Mouse (Mus musculus) stomach, embryonic 14.5 days (tissue): ENCODE measurements at regions not wholly inside any gene's neighbourhood (a gene's known extent, or its start where the extent isn't known, plus 50 kb on each side); places are given as distances from the start of the nearest gene placed in this dataset.

ENCODE experiments used
- ATAC-seq: fragments of 200-750 bp; cut with Nextera tagmentation; 2 replicates; pipeline ENCODE4 v1.8.0; 2017; ENCODE audit warnings: low read depth, moderate TSS enrichment; ENCODE audit not compliant: insufficient number of reproducible peaks, insufficient read depth, low FRiP score
- H3K27ac ChIP-seq: fragments of 300-500 bp; sonication (generic); 2 replicates; pipeline ENCODE4 v1.5.1; 2014; ENCODE audit warnings: mild to moderate bottlenecking, low read length, moderate library complexity, mixed read lengths
- H3K27me3 ChIP-seq: fragments of 300-500 bp; sonication (generic); 2 replicates; pipeline ENCODE4 v1.6.1; 2014; ENCODE audit warnings: low read length, control low read depth, mixed read lengths; ENCODE audit not compliant: control insufficient read depth, insufficient read depth
- H3K36me3 ChIP-seq: fragments of 300-500 bp; sonication (generic); 2 replicates; pipeline ENCODE4 v1.6.1; 2014; ENCODE audit warnings: mild to moderate bottlenecking, control low read depth, low read length, moderate library complexity, mixed read lengths; ENCODE audit not compliant: control insufficient read depth, insufficient read depth
- H3K4me1 ChIP-seq: fragments of 300-500 bp; sonication (generic); 2 replicates; pipeline ENCODE4 v1.6.1; 2014; ENCODE audit warnings: low read length, control low read depth, mixed read lengths; ENCODE audit not compliant: control insufficient read depth, insufficient read depth
- H3K4me2 ChIP-seq: fragments of 300-500 bp; sonication (generic); replicated peaks from 2 replicates; pipeline ENCODE4 v1.6.1; 2014; ENCODE audit warnings: low read depth, low read length, control low read depth
- H3K4me3 ChIP-seq: fragments of 300-500 bp; sonication (generic); 2 replicates; pipeline ENCODE4 v1.5.1; 2014; ENCODE audit warnings: low read depth, low read length, control low read depth
- H3K9ac ChIP-seq: fragments of 300-500 bp; sonication (generic); replicated peaks from 2 replicates; pipeline ENCODE4 v1.6.1; 2014; ENCODE audit warnings: low read depth, mild to moderate bottlenecking, control low read depth, low read length, moderate library complexity, mixed read lengths
- H3K9me3 ChIP-seq: fragments of 300-500 bp; sonication (generic); 2 replicates; pipeline ENCODE4 v1.6.1; 2016; ENCODE audit warnings: low read depth, low read length, control low read depth; ENCODE audit not compliant: control insufficient read depth
- WGBS: fragments of 180-500 bp; shearing (Covaris S2); extraction: QIAGEN DNeasy Blood & Tissue Kit; methylation state at CpG from one replicate; pipeline ENCODE4 v1.1.7; 2014; 5-methylcytosine and 5-hydroxymethylcytosine counted together

DNA sequence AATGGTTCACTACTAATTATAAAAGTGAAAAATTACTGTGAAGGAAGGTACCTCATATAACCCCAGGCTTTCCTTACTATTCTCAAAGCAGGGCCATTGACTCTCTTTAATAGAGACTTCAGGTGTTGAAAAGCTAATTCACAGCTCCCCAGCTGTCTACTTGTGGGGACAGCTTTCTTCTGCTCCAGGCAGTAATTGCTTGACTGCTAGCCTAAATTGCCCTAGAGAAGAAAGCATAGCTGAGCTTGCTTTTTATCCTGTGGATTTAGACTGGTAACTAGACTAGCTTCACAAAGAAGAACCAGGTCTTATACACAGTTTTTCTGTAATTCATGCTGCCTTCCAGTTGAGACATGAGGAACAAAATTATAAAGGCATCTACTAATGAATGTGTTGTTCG lies 452.6 kb upstream of the Agtr1b start:
- Histone ChIP-seq H3K36me3 (no peaks in the 10 kb centered on the region), H3K4me2 (no peak overlapping the region), H3K27ac (no peak overlapping the region), H3K4me3 (no peak overlapping the region), H3K27me3 (no peaks in the 10 kb centered on the region), H3K9ac (no peak overlapping the region), H3K9me3 (no peaks in the 10 kb centered on the region), H3K4me1 (no peaks in the 10 kb centered on the region)
- no peak for ATAC-seq
- WGBS, result 78% methylated on average over 1 of the region's 1 CpGs

DNA sequence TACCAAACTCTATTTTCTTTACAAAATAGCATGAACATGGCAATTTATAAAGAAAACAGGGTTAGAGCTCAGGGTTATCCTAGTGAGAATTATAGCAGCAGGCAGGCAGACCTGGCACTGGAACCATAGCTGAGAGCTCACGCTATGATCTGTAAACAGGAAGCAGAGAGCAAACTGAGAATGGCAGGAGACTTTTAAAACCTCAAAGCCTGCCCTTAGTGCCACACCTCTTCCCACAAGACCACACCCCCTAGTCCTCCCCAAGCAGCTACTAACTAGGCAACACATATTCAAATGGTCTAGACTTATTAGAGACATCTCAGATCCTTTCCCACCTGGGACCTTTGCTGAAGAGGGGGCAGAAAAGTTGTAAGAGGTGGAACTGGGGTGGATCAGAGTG lies 449.6 kb upstream of the Agtr1b start:
- Histone ChIP-seq H3K9me3 (no peaks in the 10 kb centered on the region), H3K4me3 (no peak overlapping the region), H3K27ac (no peak overlapping the region), H3K4me1 (no peaks in the 10 kb centered on the region), H3K9ac (no peak overlapping the region), H3K27me3 (no peaks in the 10 kb centered on the region), H3K36me3 (no peaks in the 10 kb centered on the region), H3K4me2 (no peak overlapping the region)
- ATAC-seq, result no peak
- 20% methylated on average over 1 of the region's 1 CpGs for WGBS

DNA sequence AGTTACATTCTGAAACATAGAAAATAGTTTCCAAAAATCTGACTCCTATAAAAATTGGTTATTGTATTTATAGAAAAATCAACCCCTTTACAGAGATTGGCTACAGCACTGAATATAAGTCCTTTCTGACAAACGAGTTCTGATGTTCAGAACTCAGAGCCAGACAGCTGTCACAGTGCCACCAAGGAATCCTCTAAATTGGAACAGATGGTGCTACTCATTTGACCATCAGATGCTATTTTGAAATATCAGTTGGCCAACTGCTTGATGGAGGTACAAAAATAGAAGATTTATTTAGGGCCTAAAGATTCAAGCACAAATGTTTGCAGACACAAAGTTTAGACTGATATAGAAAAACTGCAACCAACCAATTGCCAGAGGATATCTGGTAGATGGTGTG lies 427.3 kb upstream of the Agtr1b start:
- H3K36me3 ChIP-seq, result no peaks in the 10 kb centered on the region
- no peaks in the 10 kb centered on the region for H3K9me3 ChIP-seq
- 61% methylated on average over 1 of the region's 1 CpGs for WGBS
- no peak for ATAC-seq
- no peak overlapping the region for H3K4me2 ChIP-seq
- no peak overlapping the region for H3K27ac ChIP-seq
- no peaks in the 10 kb centered on the region for H3K4me1 ChIP-seq
- no peaks in the 10 kb centered on the region for H3K27me3 ChIP-seq
- H3K4me3 ChIP-seq, result no peak overlapping the region
- H3K9ac ChIP-seq, result no peak overlapping the region

DNA sequence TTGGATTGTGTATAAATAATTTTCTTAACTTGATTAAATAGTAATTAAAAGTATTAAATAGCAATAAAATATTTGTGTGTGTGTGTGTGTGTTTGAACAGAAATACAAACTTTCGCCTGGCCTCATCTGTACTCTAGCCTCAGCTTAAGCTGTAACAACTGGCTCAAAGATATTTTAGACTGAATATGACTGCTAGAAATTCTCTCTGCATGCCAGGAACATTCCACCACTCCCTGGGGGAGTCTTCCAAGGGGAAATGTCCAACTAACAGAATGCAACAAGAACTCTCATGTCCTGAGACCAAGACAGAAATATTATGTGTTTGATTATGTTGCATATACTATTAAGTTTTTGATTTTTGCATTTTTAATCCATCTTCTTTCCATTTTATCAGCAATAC lies 425.5 kb upstream of the Agtr1b start:
- Histone ChIP-seq H3K4me1 (no peaks in the 10 kb centered on the region), H3K36me3 (no peaks in the 10 kb centered on the region), H3K9me3 (no peaks in the 10 kb centered on the region), H3K9ac (no peak overlapping the region), H3K27ac (no peak overlapping the region), H3K4me2 (no peak overlapping the region), H3K27me3 (no peaks in the 10 kb centered on the region), H3K4me3 (no peak overlapping the region)
- WGBS, result 79% methylated on average over 1 of the region's 1 CpGs
- no peak for ATAC-seq

DNA sequence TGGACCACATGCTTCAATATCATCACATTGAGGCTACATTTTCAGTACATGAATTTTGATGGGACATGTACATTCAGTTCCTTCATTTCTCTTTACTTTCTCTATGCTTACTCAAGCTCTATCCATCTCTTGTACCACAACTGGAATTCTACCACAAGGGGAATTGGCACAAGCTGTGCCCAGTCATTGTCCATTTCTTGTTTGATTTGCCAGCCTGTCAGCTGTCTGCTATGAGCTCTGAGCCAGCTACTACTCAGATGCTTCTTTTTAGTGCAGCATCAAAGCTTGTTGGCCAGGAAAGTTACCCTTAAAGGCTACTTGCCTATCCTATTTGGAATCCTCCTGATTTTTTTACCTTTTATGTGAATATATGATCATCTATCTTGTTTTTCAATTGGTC lies 410.9 kb upstream of the Agtr1b start:
- Histone ChIP-seq H3K4me3 (no peak overlapping the region), H3K36me3 (no peaks in the 10 kb centered on the region), H3K27ac (no peak overlapping the region), H3K4me2 (no peak overlapping the region), H3K9ac (no peak overlapping the region), H3K4me1 (no peaks in the 10 kb centered on the region), H3K27me3 (no peaks in the 10 kb centered on the region), H3K9me3 (no peaks in the 10 kb centered on the region)
- no peak for ATAC-seq

DNA sequence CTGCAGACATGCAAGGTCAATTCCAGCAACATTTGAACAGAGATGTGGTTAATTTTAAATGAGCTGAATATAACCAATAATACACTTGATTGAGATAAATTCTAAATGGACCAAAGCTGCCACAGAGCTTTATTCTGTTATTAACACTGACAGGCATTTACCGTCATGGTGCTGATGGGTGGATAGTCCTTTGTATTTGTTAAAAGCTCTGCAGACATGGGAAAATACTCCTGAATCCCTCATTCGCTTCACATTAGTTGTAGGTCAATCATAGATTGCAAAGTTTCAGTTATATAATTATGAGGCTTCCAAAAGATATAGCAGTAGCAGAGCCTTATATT lies 410.0 kb upstream of the Agtr1b start:
- Histone ChIP-seq H3K4me2 (no peak overlapping the region), H3K36me3 (no peaks in the 10 kb centered on the region), H3K9ac (no peak overlapping the region), H3K4me1 (no peaks in the 10 kb centered on the region), H3K9me3 (no peaks in the 10 kb centered on the region), H3K27ac (no peak overlapping the region), H3K27me3 (no peaks in the 10 kb centered on the region), H3K4me3 (no peak overlapping the region)
- 85% methylated on average over 2 of the region's 2 CpGs for WGBS
- ATAC-seq, result no peak

DNA sequence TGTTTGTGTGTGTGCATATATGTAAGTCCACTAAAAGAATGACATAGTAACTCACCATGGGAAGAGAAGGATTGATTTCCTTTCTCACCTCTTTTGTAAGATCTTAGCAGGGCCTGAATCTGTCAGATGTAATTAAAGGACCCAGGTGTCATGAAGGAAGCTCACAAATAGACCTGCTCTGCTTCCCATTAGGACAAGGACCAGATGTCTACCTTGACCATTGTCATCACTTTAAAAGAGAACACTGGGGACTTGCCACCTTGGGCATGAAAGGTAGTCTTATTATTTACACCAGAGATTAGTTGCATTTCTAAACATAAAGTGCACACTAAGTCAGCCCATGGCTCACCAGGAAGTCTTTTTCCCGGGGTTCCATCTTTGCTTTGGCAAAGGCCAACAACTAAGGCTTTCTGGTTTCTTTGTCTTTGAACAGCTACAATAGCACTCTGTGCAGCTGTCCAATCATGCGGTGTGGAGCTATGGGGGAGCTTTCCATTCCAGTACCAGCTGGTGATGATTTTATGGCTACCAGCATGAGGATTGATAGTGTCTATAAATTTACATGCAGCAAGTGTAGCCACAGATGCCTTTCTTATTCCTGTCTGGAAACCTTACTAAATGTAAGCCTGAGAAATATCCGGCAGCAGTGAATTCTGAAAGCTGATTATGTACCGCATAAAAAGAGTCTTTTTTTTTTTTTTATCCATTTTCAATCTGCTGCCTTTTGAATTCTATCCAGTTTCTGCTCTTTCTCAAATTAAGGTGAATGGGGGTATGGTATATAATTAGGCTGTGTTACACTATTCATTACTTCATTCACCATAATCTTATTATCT lies 409.4 kb upstream of the Agtr1b start:
- Histone ChIP-seq H3K27ac (no peak overlapping the region), H3K4me1 (no peaks in the 10 kb centered on the region), H3K36me3 (no peaks in the 10 kb centered on the region), H3K9me3 (no peaks in the 10 kb centered on the region), H3K9ac (no peak overlapping the region), H3K4me2 (no peak overlapping the region), H3K27me3 (no peaks in the 10 kb centered on the region), H3K4me3 (no peak overlapping the region)
- no peak for ATAC-seq
- WGBS, result 79% methylated on average over 4 of the region's 4 CpGs

DNA sequence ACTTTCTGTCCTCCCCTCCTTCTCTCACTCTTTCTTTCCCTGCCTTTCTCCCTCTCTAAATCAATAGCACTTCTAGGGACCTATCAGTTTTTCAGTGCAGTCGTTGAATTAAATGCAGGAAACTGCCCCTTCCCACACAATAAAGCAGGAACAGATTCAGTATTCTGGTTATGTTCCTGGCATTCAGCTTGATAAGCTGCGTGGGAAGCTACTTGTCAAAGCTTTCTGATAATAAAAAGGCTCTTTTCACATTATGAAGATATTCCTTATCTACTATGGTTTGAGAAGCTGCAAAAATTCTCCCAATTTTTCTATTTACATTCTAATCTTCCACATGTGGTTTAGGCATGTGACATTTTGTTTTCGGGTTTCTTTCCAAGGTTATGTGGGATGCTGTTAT lies 367.3 kb upstream of the Agtr1b start:
- Histone ChIP-seq H3K4me3 (no peak overlapping the region), H3K9ac (no peak overlapping the region), H3K4me1 (no peaks in the 10 kb centered on the region), H3K4me2 (no peak overlapping the region), H3K9me3 (no peaks in the 10 kb centered on the region), H3K27me3 (no peaks in the 10 kb centered on the region), H3K36me3 (no peaks in the 10 kb centered on the region), H3K27ac (no peak overlapping the region)
- WGBS, result 49% methylated on average over 3 of the region's 3 CpGs
- ATAC-seq, result no peak

DNA sequence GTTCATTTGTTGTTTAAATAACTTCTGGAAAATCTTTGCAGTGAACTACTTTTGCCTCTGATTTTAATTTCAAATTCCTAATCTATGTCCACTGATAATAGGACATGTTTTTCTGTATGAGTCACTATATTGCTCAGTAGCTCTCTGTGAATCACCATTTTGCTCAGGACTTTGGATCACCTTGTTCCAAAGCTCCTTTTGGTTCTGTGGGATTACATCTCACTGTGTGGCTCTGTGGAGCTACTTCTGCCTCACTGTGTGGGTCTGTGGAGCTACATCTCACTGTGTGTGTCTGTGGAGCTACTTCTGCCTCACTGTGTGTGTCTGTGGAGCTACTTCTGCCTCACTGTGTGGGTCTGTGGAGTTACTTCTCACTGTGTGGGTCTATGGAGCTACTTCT lies 365.0 kb upstream of the Agtr1b start:
- no peak overlapping the region for H3K9ac ChIP-seq
- no peaks in the 10 kb centered on the region for H3K4me1 ChIP-seq
- H3K9me3 ChIP-seq, result no peaks in the 10 kb centered on the region
- no peaks in the 10 kb centered on the region for H3K36me3 ChIP-seq
- H3K27ac ChIP-seq, result no peak overlapping the region
- no peaks in the 10 kb centered on the region for H3K27me3 ChIP-seq
- no peak overlapping the region for H3K4me2 ChIP-seq
- no peak overlapping the region for H3K4me3 ChIP-seq
- no peak for ATAC-seq
